Mouse (Mus musculus): Measurements from ENCODE around the gene Def6. TPM values are rescaled to one million over a fixed set of nuclear protein-coding genes. Genes with fewer than 3 reads are reported as not detected.
A peak's percentile ranks its signal among the peaks of the same experiment; 100 is the strongest.

The Def6 gene
- total RNA-seq, 2 experiments from 2014 or later = 12.9 to 28.0 TPM

DNA sequence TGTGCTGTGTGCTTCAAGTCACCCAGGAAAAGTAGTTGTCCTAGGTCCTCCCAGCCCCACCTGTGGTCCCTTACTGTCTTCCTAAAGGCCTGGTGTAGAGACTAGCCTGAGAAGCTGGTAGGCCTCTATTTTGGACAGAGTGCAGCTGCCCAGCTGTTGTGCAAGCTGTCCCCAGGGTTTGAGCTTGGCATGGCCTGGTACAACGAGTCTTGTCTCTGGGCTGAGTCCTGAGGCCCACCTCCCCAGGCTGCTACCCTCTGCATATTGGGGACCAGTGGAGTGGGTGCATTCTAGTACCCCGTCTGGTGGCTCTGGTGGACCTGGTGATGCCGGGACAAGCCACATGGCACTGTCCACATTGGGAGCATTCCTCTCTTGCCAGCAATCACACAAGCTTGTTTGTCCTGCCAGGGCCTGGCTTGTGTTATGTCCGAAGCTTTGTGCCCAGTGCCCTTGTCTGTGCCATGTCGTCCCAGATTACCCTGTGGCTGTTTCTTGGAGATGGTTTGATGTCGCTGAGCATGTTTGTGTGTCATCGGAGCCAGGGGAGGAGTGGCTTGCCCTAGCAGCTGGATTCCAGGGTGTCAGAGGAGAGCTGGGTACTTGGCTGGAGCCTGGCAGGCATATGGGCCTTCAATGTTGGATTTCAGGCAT is 28.5 kb downstream of the Def6 start:
- no peak for ATAC-seq (replicated peaks; ENCODE audit: low FRiP score, poor library complexity, severe bottlenecking)

DNA sequence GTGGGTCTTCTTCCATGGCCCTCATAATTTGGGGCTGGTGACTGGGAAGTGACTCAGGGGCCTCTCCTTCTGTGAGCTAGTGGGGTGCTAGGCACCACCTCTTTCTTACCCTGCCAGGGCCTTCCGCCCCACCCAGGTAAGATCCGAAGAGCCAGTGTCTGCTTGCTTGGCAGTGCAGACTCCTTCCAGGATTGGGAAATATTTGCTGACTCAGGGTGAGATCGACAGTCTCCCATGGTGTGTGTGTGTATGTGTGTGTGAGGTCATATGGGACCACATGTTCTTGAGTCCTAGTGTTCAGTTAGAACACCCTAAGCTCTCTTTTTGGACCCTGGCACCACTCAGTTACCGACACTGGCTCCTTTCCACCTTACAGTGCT is 29.0 kb downstream of the Def6 start:
- no peak for ATAC-seq (replicated peaks; ENCODE audit: low FRiP score, poor library complexity, severe bottlenecking)

DNA sequence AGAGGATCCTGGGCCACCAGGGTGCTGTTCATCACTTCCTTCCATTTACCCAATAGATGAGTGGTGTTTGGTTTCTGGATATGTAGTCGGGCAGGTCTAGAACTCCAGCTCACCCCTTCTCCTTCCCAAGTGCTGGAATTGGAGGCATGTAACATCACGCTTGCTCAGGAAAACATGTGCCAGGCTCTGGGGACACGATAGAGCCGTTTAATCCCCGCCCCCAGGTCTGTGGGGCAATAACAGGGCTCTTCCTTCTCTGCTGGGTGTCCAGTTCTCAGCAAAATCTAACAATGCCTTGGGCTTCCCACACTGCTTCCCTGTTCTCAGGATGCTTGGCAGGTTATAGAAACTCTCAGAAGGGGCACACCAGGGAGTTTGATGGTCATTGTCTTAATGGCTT is 29.8 kb downstream of the Def6 start:
- no peak for ATAC-seq (replicated peaks; ENCODE audit: low FRiP score, poor library complexity, severe bottlenecking)

DNA sequence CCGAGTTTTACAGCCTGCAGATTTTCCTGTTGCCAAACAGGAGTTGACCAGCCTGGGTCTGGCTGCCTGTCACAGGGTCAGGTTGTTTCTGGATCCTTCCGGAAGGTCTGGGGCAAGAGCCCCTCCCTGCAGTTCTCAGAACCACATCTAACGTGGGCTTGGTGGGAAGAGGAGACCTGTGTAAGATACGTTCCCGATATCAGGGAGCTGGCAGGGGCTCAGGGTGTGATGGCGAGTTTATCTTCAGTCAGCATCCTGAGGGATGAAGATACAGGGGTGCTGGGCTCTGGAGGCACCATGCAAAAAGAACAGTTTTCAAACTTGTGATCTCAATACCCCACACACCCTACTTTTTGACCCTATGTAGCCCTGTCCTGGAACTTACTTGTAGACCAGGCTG is 30.3 kb downstream of the Def6 start:
- ATAC-seq (replicated peaks; ENCODE audit: low FRiP score, poor library complexity, severe bottlenecking) = no peak

DNA sequence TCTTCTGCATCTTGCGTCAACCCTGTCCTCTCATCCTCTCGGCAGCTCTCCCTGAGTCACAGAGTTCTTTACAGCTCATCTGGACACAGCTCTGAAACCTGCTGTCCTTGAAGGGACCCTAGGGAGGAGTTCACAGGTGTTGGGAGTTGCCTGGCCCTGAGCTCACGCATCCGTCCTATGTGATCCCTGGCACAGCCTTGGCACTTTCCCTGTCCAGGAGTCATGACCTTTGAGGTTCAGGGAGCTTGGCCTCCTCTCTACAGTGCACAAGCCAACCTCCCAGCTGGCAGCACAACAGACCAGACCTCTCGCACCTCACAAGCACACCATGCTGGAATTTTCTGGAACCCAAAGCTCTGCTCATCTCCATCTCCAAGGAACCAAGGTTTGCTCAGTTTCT is 33.3 kb downstream of the Def6 start:
- ATAC-seq (replicated peaks; ENCODE audit: low FRiP score, poor library complexity, severe bottlenecking) = no peak

DNA sequence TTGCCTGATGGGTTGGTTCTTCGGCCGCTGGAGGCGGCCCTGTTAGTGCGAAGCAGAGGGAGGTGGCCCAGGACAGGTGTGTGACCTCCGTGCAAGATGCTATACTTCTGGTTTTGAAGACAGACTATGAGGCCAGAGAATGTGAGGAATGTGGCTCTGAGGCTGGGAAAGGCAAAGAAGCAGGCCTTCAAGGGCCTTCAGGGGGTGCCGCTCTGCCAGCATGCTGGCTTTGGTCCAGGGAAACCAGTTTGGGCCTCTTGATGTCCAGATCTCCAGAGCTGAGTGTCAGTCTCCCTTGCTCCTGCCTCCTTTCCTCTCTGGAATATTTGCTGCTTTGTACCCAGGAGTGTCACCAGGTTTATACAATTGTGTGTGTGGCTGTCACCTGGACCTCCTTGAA is 34.7 kb downstream of the Def6 start:
- ATAC-seq (replicated peaks; ENCODE audit: low FRiP score, poor library complexity, severe bottlenecking) = no peak

DNA sequence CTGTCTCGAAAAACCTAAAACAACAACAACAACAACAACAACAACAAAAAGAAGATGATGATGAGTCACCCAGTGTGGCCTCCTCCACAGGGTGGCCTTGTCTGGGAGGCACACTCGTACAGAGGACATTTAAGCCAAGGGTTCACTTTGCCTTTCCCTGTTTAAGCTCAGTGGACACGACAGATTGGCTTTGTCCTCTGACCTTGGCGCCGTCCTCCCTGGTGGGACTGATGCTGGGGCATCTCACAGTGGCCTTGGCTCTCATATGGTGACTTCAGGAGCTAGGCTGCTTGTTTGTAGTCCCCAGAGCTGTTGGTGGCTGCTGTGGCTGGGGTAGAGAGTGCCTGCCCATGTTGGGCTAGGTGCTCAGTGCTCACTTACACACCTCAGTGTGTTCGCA is 36.6 kb downstream of the Def6 start:
- ATAC-seq (replicated peaks; ENCODE audit: low FRiP score, poor library complexity, severe bottlenecking) = no peak

DNA sequence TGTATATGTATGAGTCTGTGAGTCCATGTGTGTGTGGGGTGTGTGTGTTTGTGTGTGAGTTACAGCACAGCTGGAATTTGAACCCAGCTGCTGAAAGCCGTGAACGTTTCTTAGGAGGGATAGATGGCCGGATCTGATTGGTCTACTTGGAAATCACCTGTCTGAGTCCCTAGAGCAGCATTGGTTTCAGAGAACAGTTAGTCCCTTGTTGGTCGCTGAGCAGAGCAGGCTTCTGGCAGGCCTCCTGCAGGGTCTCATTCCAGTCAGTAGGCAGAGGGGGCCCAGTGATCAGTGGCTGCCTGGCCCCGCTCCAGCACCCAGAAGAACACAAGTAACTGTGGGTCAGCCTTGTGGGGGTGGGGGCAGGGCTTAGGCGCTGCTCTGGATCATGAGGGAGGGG is 37.1 kb downstream of the Def6 start:
- no peak for ATAC-seq (replicated peaks; ENCODE audit: low FRiP score, poor library complexity, severe bottlenecking)

DNA sequence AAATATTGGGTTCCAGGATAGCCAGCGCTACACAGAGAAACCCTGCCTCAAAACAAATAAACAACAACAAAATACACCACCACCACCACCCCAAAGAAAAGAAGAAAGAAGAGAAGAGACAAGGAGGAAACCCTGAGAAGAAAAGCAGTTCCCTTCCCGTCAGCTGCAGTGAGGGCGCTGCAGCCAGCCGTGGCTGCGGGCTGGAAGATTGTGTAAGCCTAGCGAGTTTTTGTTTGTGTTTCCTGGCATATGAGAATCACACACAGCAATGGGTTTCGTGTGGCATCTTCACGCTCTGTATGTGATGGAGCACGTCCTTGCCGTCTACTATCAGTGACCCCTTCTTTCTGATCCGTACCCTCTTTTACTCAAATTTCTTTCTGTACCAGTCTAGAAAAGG is 39.1 kb downstream of the Def6 start:
- no peak for ATAC-seq (replicated peaks; ENCODE audit: low FRiP score, poor library complexity, severe bottlenecking)

DNA sequence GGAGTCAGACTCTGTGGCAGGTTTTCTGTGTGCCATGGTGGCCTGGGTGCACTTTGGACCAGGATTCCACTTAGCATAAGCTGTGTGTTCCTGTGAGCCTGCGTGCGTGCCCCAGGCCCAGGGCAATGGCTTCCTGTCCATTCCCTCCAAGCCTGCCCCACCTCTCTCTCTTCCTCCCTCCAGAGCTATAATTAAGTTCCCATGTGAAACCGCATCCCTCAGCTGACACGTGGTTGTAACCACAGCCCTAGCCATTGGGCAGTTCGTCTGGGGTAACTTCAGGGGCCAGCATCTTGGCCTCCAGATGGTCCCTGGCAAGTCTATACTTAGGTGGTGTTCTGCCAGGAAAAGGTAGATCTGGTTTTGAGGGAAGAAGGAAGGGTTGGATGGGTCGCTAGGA is 40.0 kb downstream of the Def6 start:
- no peak for ATAC-seq (replicated peaks; ENCODE audit: low FRiP score, poor library complexity, severe bottlenecking)

DNA sequence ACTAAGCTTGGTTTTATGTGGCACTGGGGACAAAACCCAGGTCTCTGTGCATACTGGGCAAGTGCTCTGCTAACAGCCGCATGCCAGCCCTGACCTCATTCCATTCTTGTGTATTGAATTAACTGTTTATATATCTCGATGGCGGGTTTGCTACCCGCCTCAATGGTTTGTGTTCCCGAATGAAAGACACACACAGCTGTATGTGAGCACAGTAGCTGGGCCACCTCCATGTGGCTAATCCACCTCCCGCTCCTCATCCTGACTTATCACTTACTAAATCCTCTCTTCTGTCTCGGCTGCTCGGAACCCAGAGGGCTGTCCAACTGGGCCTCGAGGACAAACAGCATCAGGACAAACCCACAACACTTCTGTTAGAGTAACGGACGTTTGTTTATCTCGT is 41.5 kb downstream of the Def6 start:
- no peak for ATAC-seq (replicated peaks; ENCODE audit: low FRiP score, poor library complexity, severe bottlenecking)

DNA sequence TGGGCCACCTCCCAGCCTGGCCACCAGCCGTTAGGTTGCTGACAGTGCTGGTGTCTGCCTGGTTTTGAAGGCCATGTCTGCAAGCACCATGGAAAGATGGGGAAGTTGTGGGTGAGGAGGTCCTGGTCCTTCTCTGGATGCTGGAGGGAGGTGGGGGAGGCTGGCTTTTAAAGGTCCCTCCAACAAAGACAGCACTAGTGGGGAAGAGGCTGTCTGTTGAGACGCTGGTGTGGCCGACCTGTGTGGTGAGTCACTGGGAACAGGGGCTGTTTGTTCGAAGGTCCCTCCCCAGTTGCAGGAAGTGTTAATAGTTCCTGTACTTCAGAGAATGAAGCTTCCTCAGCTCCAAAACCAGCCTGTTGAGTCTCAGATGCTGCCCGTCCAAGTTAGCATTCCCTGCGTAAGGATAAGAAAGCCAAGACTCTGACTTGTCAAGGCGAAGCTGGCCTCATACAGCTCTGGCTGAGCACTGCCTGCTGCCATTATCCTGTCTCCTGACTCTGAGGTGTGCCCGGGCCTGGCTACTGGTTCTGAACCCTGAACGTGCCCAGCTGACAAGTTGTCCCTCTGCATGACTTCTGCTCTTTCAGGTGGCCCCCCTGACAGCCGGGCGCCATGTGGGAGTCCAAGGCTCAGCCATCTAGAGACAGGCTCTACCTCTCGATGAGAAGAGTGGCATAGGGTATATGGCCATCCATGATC is 44.2 kb downstream of the Def6 start:
- ATAC-seq (replicated peaks; ENCODE audit: low FRiP score, poor library complexity, severe bottlenecking) = no peak

DNA sequence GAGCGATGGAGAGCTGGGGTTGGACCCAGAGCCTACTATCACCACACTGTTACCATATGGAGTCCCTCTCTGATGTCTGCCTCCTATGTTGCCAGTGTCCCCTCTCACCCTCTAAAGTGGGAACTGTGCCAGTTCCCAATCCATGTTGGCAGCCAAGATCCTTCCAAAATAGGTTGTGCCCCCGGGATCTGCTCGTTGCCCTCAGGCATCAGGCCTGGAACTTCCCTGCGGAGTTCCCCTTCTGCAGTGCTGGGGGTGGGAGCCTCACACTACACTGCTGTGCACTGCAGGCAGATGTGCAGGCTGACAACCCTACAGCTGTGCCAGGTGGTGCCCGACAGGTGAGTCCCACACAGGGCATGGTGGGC is 44.7 kb downstream of the Def6 start:
- no peak for ATAC-seq (replicated peaks; ENCODE audit: low FRiP score, poor library complexity, severe bottlenecking)

DNA sequence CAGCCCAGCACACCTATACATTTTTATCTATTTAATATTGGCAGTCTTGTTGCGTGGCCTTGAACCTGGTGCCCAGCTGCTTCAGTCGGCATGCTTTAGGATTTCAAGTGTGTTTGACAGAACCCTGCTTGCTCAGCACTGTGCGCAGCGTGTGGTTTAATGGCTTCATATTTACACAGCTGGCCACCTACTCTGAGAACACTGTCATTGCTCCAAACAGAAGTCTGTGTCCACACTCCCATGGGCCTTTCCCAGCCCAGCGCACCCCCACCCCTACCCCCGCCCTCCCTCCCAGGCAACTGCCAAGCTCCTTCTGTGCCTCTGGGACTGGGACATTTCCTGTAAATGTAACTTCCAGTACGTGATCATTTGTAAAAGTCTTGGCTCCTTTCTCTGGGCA is 45.6 kb downstream of the Def6 start:
- ATAC-seq (replicated peaks; ENCODE audit: low FRiP score, poor library complexity, severe bottlenecking) = no peak

DNA sequence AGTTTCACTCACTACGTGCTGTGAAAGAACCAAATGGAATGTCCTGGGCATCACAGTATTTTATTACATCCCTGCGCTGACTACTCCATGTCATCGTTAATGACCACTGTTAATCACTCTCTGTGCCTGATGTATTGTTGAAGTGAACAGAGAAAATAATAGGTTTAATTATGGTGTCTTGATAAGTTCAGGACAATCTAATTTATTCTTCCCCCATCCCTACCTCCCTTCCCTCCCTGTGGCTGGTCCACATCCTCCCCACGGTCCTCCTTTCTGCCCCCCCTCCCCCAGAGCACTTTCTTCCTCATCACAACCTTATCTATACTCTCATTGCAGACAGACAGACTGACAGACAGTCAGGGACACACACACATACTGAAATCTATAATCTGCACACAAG is 47.2 kb downstream of the Def6 start:
- ATAC-seq (replicated peaks; ENCODE audit: low FRiP score, poor library complexity, severe bottlenecking) = no peak

DNA sequence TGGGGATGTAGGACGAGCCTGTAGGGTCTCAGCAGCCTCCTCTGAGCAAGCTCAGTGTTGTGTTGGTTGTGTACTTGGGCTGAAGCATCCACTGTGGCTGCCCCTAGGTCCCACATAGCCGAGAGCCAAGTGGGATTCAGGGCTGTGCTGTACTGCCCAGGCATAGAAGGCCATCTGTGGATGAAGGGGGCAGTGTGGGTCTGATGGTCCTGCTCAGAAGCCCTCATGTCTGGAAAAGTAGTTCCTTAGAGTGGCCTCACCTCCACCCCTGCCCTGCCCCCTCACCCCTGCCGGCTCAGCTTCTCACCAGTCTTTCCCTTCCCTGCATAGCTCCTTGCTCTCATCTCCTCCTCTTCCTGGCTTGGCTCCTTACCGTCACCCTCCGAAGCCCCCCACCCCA is 48.1 kb downstream of the Def6 start:
- no peak for ATAC-seq (replicated peaks; ENCODE audit: low FRiP score, poor library complexity, severe bottlenecking)

DNA sequence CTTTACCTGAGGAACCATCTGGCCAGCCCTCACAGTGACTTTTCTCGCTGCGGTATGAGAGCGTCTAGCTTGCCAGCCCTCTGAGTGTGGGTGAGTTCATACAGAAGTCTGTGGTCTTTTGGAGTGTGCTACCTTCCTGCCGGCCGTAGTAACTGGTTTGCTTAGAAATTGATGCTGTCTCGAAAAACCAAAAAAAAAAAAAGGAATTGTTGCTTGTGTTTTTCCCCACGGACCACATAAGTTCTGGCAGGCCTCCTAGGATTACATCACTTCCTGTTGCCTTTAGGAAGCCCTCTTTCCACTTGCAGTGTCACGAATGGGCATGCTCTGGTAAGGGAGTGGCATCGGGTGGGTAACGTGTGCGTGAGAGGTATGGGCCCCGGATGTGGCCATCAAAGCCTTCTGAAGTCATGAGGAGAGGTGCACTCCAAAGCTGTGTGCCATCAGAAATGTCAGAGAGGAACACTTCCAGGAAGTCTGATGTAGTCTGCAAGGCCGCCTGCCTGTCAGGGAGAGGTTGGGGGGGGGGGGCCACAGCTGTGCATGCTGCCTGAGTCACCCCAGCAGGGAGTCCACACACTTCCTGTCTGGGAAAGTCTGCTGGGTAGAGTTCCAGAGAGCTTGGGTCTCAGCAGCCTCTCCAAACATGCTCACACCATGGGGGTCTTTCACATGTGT is 49.2 kb downstream of the Def6 start:
- ATAC-seq (replicated peaks; ENCODE audit: low FRiP score, poor library complexity, severe bottlenecking) = no peak

DNA sequence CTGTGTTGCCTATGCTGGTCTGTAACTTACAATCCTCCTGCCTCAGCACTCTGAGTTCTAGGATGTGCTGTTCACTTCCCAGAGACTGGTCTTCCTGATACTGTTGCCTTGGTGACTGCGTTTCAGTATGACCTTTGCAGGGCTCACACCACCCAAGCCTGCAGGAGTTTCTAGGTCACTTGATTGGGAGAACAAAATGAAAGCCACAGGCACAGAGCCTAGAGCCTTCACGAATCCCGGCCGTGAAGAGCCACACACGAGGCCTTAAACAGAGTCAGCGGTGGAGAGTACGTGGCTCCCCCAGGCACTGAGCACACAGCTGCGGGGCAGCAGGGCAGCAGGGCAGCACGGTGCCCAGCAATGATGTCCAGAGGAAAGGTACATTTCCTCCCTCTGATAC is 50.7 kb downstream of the Def6 start:
- ATAC-seq (replicated peaks; ENCODE audit: low FRiP score, poor library complexity, severe bottlenecking) = no peak

DNA sequence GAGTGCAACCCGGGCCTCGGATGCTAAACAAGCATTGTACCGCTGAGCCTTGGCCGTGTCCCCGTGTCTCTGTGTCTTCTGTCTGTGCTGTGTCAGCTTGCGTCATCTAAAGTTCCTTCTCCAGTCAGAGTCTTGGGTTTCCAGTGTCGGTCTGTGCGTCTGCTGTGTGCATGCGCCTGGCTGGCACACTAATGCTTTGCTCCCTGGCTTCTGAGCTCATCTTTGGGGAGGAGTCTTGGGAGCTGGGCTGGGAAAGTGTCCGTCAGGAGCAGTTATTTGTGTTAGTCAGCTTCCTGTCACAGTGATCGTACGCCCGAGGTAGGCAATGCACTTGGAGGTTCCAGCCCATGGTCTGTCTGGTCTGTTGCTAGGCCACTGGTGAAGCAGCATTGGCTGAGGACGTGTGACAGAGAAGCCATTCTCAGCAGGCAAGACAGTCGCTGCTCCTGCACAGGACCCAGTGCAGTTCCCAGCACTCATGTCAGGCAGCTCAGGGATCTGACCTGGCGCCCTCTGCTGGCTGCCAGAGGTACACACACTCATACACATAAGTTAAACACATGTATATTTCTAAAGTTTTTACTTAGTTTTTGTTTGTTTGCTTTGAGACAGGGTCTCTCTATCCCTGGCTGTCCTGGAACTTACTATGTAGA is 52.4 kb downstream of the Def6 start:
- ATAC-seq (replicated peaks; ENCODE audit: low FRiP score, poor library complexity, severe bottlenecking) = peak; percentile 74

DNA sequence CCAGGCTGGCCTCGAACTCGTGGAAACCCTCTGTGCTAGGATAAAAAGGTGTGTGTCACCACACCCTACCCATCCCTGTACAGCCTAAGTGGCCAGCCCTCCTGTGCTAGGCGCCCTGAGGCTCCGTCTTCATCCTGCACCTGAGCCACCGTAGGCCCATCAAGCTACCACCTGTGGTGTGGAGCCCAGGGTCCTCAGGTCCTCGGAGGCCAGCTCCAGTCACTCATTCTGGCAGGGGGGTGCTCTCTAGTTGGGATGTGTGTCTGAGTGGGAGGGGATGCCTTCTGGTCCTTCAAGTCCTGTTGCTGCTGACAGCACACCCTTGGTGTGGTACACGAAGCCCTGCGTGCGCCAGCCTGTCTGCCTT is 52.9 kb downstream of the Def6 start:
- no peak for ATAC-seq (replicated peaks; ENCODE audit: low FRiP score, poor library complexity, severe bottlenecking)

DNA sequence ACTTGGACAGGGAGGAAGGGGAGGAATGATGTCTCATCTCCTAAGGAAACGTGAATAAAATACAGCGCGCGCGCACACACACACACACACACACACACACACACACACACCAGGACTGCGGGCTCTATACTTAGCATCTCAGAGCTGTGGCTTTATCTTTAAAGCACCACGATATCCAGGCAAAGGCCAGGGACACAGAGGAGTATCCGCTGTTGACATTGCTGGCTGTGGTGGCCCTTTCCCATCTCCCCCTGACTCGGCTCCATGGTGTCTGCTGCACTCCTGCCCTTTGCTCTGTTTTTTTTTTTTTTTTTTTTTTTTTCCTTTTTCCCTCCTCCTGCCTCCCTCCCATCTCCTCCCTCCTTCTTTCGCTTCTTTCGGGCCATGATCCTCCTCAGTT is 54.2 kb downstream of the Def6 start:
- ATAC-seq (replicated peaks; ENCODE audit: low FRiP score, poor library complexity, severe bottlenecking) = no peak

Measured in erythroblast, adult 5-6 weeks (primary cell).